Mouse (Mus musculus) kidney, postnatal 36 days (tissue): ENCODE results near the gene Hcfc1r1.

Source experiments
- DNase-seq, 2 experiments: peaks; one replicate each; pipeline ENCODE4 v3.0.0; 2021 to 2022; ENCODE audit warnings: mixed read lengths in 2 of 2

Gene Hcfc1r1

DNA sequence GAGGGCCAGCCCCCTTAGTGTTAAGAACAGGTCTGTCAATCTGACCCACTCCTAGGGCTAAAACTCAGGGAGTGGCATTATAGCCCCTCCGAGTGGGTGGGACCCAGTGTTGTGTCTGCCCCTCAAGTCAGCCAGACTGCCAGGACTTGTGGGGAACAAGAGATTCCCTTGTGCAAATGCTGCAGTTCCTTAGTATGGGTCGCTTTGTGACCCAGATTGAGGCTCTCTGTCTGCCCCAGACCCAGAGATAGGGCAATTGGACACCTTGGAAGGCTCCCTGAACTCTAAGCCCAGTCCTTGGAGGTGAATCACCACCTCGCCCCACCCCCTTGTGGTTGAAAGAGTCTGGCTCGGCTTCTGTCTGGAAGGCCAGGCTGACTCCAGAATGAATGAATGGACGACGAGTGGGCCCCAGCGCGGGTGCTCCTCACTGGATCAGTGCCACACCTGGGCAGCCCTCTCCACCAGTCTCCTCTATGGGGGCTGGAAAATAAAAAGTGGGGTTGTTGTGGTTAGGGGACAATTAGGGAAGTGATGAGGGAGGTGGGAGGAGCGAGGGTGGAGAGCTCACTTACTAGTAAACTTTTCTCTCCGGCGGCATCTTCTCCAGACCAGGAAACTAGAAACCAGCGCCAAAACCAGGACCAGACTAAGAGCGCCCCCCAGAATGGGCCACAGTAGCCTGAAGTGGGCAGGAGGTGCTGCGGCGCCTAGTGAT lies 2.3 kb downstream of the Hcfc1r1 start:
- peak; percentile 55 to 78 for DNase-seq

GRCm38 (mm10) chr17:23676473-23677031 lies 3.2 kb downstream of the Hcfc1r1 start:
- peak in 1 of 2 experiments; percentile 53 for DNase-seq

DNA sequence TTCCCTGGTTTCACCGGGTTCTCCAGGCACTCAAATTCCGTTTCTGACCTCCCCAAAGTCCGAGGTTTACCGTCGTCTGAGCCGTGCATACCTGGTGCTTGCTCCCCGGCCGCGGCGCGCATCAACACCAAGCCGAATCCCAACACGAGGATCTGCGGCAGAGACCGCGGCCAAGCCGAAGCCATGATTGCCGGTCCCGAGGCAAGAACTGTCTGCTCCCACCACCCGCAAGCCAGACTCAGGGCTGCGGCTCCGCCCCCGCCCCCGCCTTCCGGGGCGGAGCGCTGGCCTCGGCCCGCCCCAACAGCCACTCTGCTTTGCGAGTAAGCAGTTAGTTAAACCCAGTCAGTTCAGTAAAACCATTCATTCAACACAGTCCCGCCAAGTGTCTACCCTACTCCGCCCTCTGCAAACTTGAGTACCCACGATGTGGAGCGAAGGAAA lies 3.9 kb downstream of the Hcfc1r1 start, which contains the start of gene Tnfrsf12a:
Gene Tnfrsf12a (minus strand): TSS at position 233 of the 444 bp plus-strand sequence.
- DNase-seq, result peak; percentile 89 to 91

GRCm38 (mm10) chr17:23679127-23679835 lies 5.9 kb downstream of the Hcfc1r1 start, which contains the start of gene Cldn6:
Gene Cldn6 (plus strand): TSS chr17:23679249.
- DNase-seq, result no peak

GRCm38 (mm10) chr17:23680336-23680735 lies 6.9 kb downstream of the Hcfc1r1 start:
- no peak for DNase-seq

GRCm38 (mm10) chr17:23681086-23681485 lies 7.7 kb downstream of the Hcfc1r1 start:
- DNase-seq, result peak in 1 of 2 experiments; percentile 65

- DNase-seq, result peak in 1 of 2 experiments; percentile 60
Measured at GRCm38 (mm10) chr17:23682092-23682491, 8.7 kb downstream of the Hcfc1r1 start.

- DNase-seq, result no peak
Measured at GRCm38 (mm10) chr17:23682530-23682929, 9.1 kb downstream of the Hcfc1r1 start.

- peak in 1 of 2 experiments; percentile 34 for DNase-seq
Measured at GRCm38 (mm10) chr17:23683226-23683625, 9.8 kb downstream of the Hcfc1r1 start.

DNA sequence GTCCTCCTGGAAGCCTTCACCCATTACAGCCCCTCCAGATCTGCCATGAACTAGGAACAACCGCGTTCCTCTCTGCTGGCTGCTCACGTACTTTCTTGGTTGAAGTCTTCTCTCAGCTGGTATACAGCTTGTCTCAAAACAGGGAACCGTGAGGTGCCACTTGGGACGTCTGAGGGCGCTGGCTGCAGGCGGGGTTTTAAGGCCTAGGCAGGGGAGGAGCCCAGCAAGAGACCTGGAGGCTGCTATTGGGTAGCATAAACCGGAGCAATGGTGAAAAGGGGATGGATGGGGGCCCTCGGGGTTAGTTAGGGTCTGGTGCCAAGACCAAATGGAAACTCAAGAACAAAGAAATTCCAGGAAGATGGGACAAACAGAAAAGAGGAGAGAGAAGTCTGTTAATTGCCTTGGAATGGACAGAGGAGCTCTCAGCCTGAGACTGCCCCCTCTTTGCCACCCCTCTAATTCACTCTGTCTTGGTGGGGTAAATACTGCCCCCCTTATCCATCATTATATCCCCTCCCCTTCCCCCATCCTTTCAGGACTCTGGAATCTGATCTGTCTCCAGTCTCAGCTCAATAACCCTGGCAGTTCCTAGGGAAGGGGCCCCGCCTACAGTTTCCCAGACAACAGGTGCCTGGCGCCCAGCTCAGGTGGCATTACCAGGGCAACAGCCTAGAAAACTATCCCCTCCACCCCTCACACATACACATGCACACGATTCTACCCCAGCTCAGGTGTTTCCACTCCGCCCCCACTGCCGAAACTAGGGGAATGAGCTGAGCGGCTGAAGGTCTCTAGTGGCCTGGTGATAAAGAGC lies 10.7 kb downstream of the Hcfc1r1 start, which contains the start of gene Cldn9:
Gene Cldn9 (minus strand): TSS at position 171 of the 817 bp plus-strand sequence.
- DNase-seq, result peak in 1 of 2 experiments; percentile 36

DNA sequence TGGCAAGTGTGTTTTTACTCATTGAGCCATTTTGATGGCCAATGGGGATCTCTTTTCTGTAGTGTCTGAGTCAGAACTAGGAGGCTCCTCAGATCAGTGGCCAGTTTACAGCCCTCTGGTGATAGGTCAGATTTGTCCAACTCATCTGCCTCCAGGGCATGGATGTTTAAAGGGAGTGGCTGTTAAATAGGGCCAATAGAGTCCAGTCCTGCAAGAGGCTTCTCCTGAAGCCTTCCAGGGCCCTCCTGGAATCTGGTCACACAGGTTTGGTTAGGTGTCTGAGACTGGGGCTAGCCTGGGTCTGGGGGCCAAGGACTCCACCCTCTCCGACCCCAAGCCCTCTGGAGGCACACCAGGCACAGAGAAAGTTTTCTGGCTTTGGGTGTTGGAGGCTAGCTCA lies 21.1 kb downstream of the Hcfc1r1 start:
- DNase-seq, result no peak

DNA sequence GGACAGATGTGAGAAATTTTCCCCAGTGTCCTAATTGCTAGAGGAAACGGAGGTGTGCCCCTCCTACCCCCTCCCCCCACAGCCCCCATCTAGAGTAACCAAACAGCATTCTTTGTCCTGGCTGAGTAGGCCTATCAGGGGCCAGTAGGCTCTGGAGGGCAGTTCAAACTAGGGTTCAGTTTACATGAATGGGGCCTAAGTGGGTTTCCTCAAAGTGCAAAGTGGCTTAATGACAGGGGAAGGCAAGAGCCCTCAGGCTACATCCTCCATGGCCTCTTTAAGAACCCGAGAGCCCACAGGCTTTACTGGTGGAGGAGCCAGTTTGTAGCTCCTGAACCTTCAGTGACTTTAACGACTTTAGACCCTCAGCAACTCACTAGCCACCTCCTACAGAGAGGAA lies 22.4 kb downstream of the Hcfc1r1 start:
- DNase-seq, result no peak

DNA sequence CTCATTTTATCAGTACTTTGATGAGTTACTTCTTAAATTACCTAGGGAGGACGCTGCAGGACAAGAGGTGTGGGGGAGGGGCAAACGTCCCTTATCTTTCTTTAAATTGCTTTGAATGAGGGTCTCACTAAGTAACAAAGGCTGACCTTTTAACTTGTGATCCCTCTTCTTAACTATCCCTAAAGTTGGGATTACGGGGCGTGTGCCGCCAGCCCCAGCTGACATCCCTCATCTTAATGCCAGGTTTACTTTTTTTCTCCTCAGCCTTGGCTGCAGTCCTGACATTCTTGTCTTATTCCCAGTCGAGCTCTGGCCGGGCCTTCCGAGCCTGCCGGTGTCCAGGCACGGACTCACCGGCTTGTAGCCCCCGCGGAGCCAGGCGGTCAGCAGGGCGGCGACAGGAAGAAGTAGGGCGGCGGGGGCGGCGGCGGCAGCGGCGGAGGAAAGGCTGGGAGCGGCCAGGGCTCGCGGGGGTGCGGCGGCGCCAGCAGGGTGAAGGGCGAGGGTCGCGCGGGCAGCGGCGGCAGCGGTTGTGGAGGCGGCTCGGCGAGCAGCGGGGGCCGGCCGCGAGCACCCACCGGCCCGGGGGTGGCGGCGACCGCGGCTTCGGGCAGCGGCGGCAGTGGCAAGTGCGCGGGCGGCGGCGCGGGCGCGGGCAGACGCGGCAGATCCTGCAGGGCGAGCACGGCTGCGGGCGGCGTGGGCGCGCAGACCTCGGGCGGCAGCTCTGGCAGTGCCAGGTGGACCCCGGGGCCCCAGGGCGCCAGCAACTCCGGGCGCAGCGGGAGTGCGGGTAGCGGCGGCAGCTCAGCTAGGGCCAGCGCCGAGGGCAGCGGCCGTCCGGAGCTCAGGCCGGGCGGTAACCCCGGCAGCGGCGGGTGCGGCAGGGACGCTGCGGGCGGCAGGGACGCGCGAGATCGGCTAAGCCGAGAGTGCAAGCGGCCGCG lies 26.0 kb downstream of the Hcfc1r1 start:
- DNase-seq, result peak; percentile 49 to 72

DNA sequence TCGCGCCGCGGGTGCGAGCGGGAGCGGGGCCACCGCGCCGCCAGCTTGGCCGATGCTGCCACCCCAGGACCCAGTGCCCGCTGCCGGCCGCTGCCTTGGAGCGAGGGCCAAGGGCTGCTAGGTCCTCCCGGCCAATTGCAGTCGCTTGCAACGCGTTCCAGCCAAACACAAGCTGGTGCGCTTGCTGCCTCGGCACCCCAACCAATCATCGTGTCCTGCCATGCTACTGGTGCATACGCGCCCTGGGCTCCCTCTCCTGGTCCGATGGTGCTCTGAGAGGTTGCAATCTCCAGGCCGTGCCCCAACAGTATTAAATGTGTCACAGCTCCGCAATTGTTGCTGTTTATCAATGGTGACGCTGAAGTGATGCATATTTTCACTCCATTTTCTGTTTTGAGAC lies 26.7 kb downstream of the Hcfc1r1 start:
- peak; percentile 96 to 97 for DNase-seq

- DNase-seq, result no peak
Measured at GRCm38 (mm10) chr17:23703301-23703700, 29.9 kb downstream of the Hcfc1r1 start.

DNA sequence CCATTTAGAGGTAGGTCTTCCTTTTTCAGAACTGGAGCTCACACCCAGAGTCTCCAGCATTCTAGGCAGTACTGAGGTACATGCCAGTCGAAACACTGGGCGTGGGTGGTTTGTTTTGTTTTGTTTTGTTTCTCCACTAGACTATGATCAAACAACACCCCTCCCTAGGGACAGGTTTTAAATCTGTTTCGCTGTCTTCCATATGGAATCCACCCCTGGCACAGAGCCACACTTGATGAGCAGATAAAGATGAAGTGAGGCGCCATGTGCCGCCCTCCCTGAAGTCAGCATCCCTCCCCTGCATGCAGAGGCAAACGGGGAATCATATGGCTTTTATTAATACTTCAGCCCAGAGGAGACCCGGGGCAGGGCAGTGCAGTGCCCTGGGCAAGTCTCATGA lies 31.3 kb downstream of the Hcfc1r1 start:
- no peak for DNase-seq

- no peak for DNase-seq
Measured at GRCm38 (mm10) chr17:23705525-23706104, 32.2 kb downstream of the Hcfc1r1 start.

DNA sequence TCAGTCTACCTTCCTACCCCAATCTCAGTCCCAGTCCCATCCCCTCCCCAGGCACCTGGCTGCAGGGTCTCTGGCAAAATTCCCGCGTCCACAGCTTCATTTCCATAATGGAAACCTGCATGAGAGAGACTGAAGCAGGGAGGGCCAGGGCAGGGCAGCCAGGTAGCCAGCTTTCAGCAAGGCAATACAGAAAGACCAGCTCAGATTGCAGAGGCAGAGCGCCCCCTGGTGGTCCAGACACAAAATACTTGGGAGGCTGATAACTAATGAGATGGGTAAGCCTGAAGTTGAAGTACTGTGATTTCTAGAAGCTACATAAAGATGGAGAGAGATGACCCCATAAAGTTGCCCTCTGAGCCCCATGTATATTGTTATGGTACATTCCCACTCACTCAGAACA lies 32.8 kb downstream of the Hcfc1r1 start:
- peak; percentile 69 to 90 for DNase-seq

DNA sequence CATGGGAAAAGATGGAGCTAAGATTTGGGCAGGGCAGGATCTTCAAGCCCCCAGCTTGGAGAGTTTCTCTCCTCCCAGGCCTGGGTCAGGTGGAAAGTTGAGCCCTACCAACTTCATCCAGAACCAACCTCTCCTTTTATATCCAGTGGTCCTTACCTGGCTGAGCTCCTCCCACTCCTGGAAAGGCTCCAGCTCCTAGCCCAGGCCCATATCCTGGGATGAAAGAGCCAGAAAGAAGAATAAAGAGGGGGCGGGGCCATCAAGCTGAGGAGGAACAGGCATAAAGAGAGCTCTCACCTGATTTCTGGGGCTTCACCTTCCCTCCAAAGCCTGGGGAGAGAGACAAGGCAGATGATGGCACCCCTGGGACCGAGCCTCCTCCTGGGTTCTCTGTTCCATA lies 43.6 kb downstream of the Hcfc1r1 start:
- DNase-seq, result no peak

DNA sequence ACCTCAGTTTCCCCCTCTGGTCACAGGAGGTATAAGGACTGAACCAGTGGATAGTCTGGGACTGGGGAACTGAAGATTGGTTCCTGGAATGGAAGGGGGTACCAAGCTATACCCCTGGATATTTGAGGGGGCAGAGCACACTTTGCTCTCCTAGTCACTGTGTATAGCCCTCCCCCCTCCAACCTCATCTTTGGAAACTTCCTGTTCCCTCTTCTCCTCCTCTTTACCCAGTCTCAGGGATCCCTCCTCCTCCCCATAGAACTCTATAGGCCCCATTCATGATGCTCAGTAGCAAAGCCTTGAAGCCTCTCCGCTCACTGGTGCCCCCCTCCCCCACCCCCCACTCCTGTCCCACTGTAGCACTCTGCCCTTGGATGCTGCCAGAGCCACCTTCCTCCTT lies 46.1 kb downstream of the Hcfc1r1 start:
- no peak for DNase-seq

GRCm38 (mm10) chr17:23721886-23722285 lies 48.5 kb downstream of the Hcfc1r1 start:
- no peak for DNase-seq
